Mouse (Mus musculus) embryo, embryonic 11 days (tissue): Measurements from ENCODE around the gene Efnb2.

ENCODE experiments used
- DNase-seq: peaks from one replicate; pipeline ENCODE4 v3.0.0-alpha.2; 2015

Efnb2 gene

GRCm38 (mm10) chr8:8661103-8661758, at the start of gene Efnb2:
TSS of gene Efnb2 (minus strand) at chr8:8661242.
- DNase-seq = peak; percentile 97

DNA sequence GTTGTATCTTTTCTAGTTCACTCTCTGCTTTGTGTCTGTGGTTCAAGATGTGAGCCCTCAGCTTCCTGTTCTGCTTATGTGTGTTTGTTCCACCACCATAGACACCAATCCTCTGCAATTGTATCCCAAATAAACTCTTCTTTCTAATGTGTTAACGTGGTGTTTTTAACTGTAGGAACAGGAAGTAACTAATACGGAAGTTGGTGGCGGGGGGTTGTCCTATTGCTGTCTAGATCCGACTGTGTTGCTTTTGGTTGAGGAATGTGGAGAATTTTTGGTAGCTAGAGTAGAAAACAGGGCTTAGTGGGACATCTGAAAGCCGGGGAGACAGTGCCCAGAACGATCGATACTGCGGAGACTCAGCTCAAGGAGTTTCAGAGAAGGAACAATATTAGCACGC, 43.8 kb upstream of the Efnb2 start:
- no peak for DNase-seq

- DNase-seq = no peak
These were observed 42.6 kb upstream of the Efnb2 start for GRCm38 (mm10) chr8:8703668-8704067.

- DNase-seq = no peak
These were observed 39.8 kb upstream of the Efnb2 start for GRCm38 (mm10) chr8:8700821-8701220.

GRCm38 (mm10) chr8:8700229-8700628, 39.2 kb upstream of the Efnb2 start:
- DNase-seq = no peak

- peak; percentile 99 for DNase-seq
These were observed 29.4 kb upstream of the Efnb2 start, which contains the start of gene Arglu1 for GRCm38 (mm10) chr8:8690146-8691092. TSS of gene Arglu1 (minus strand) at chr8:8690521.

- peak; percentile 78 for DNase-seq
These were observed 28.6 kb upstream of the Efnb2 start for GRCm38 (mm10) chr8:8689454-8690145.

DNA sequence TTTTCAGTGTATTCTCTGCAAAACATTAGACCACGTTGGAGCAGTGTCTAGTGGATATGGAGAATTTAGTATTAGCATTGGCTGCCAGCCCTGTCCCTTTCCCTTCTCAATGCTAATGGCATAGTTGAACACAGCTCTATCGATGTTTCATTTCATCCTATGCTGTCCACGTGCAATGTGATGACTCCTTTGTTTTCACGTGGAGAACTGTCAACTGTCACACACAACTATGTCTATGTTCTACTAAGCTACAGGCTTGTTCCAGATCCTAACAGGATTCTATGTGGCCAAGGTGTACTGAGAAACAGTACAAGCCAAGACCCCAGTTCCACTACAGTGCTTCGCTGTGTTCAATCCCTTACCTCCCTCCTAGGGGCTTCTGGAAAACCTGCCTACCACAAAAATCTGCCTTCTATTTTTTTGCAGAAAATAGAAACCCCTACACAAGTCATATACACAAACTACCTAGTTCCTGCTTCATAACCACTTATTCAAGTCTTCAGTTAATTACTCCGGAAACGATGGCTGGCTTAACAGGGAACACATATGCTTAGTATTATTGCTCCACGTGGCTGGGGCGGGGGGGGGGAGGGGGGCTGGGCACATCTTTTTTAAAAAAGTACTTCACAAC, 27.9 kb upstream of the Efnb2 start:
- DNase-seq = no peak

DNA sequence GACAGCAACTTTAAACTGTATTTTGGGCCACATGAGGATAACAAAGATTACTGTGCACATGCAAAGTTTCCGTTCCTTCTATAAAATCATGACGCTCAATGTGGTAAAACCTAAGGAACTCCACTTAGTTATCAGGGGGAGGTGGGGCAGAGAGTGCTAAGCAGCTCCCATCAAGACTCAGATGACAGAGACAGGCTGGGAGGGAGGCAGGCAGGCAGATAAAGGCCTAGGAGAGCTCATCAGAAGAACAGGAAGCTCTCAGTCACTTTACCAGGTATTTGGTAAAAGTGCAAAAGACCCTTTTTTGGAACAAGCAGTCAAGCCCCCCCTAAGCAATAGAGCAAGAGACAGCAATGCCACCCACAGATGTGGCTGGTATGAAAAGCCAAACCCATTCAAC, 24.5 kb upstream of the Efnb2 start:
- DNase-seq = no peak

GRCm38 (mm10) chr8:8682697-8683096, 21.7 kb upstream of the Efnb2 start:
- DNase-seq = no peak

DNA sequence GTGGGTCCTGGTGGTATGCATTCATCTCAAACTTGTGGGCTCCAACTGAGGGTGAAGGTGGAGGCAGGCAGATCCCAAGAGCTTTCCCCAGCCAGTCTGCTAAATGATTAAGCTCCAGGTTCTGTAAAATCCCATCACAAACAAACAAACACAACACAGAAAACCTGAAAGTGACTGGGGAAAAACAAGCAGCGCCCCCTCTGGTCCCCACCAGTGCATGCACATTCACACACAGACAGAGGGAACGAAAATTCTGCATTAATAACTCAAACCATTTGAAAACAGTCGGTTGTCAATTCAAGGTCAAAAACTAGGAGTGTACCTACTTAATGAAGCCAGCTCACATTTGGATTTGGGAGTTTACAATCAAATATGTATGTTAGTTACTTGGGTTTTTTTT, 17.2 kb upstream of the Efnb2 start:
- DNase-seq = no peak

DNA sequence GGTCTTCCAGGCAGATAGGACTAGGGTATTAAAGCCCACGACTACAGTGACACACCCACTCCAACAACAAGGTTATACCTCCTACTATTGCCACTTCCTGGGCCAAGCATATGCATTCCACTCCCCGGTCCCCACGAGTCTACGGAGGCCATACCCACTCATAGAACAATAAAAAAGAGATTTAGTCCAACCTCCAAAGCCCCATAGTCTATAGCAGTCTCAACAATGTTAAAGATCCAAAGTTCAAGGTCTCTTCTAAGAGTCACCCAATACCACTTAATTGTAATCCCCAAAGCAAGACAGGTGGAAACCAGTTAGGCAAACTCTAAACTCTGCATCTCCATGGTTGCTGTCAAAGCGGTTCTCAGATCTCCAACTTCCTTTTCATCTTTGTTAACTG, 13.8 kb upstream of the Efnb2 start:
- DNase-seq = no peak

GRCm38 (mm10) chr8:8661759-8662138, 707 bp upstream of the Efnb2 start:
- DNase-seq = peak; percentile 93

DNA sequence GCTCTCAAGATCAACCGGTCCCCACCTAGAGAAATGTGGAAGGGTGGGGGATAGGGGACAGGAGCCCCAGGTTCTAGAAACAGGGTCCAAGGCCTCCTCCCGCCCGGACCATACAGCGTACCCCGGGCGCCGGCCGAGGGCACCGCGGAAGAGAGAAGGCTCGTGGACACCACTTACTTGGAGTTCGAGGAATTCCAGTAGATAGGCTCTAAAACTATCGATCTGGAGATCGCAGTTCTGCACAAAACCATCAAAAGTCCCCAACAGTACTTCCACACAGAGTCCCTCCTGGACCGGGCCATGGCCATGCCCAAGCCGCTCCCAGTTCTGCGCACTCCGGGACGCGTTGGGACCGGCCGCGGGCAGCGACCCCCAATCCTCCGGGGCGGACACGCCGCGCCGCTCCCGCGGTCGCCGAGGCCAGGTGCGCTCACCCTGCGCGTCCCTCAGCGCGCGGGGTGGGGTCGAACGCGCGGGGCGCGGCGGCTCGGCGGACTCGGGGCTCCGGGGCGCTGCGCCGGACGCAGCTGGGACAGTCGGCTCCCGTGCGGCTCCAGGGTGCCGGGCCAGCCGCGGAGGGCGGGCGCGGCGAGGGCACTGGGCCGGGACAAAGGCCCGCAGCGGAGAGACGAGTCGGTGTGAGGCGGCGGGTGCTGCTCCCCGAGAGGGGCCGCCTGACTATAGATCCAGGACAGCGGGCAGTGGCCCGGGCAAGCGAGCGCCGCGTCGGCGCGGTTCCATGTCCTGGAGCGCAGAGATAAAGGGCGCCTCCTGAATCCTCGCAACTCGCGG, 539 bp downstream of the Efnb2 start:
- DNase-seq = no peak

GRCm38 (mm10) chr8:8659503-8660306, 1.3 kb downstream of the Efnb2 start:
- peak; percentile 65 for DNase-seq

GRCm38 (mm10) chr8:8658426-8659224, 2.4 kb downstream of the Efnb2 start:
- peak; percentile 94 for DNase-seq

- DNase-seq = peak; percentile 40
These were observed 3.2 kb downstream of the Efnb2 start for GRCm38 (mm10) chr8:8657692-8658355.

GRCm38 (mm10) chr8:8656578-8657441, 4.2 kb downstream of the Efnb2 start:
- peak; percentile 47 for DNase-seq
